In genomic region chr2:158133050-158133449, GRCm38 (mm10) we compare ENCODE assay signal across 12 mouse cellular contexts. TPM values are rescaled to one million over a fixed set of nuclear protein-coding genes. Genes with fewer than 3 reads are reported as not detected.
DNase-seq lines count a peak whose midpoint lies in the region; ATAC-seq lines count a peak whose summit lies in the region.
"Had no signal": no experiment of that assay in that cellular context is flagged by ENCODE, and none has a peak within 500 bp of the region (broad histone marks: within the 10 kb centered on the region; RNA-seq: fewer than 3 reads in every experiment).

No protein-coding gene starts in this region.

- no peak overlapping the region for H3K4me2 ChIP-seq in heart, embryonic 13.5 days
- no peak overlapping the region for H3K4me2 ChIP-seq in forebrain, embryonic 16.5 days (ENCODE audit: low read length)
- H3K4me2 ChIP-seq: heart, embryonic 15.5 days; limb, embryonic 12.5 days; midbrain, embryonic 11.5 days had no signal

- ATAC-seq in heart, embryonic 13.5 days (ENCODE audit: extremely low read depth, insufficient number of reproducible peaks, low FRiP score, low TSS enrichment), result no peak
- peak; percentile 91 for ATAC-seq in neutrophil, adult 5-6 weeks (ENCODE audit: extremely low read depth, insufficient number of reproducible peaks, low FRiP score, poor library complexity, severe bottlenecking)
- no peak for ATAC-seq in forebrain, embryonic 16.5 days
- ATAC-seq: intestine, embryonic 16.5 days had no signal

- WGBS in heart, embryonic 13.5 days, result 73% methylated on average over 6 of the region's 6 CpGs
- 65% methylated on average over 6 of the region's 6 CpGs for WGBS in limb, embryonic 10.5 days
- 84% methylated on average over 6 of the region's 6 CpGs for WGBS in forebrain, embryonic 16.5 days

- no peak for DNase-seq in heart, postnatal 10 days
- DNase-seq in spleen, postnatal 36 days (ENCODE audit: low spot score in 2 of 2), result peak; percentile 79
- DNase-seq in spleen, postnatal 14 days (ENCODE audit: low spot score in 2 of 2), result no peak
- peak; percentile 43 for DNase-seq in induced T-regulatory cell, adult 2 months (ENCODE audit: low read depth)
- no peak for DNase-seq in limb, embryonic 10.5 days (ENCODE audit: low spot score)

- 0 out of 2 replicates have a peak overlapping the region, but pooled peaks have one; percentile 6 for H3K27ac ChIP-seq in heart, embryonic 13.5 days (replicated peaks)
- no peak overlapping the region for H3K27ac ChIP-seq in limb, embryonic 10.5 days
- H3K27ac ChIP-seq in forebrain, embryonic 16.5 days (ENCODE audit: low read length), result no peak overlapping the region
- H3K27ac ChIP-seq: heart, embryonic 15.5 days; limb, embryonic 12.5 days had no signal

- intact Hi-C loops in heart, postnatal 10 days (cut with DNase I), result no loop called here

- H3K27me3 ChIP-seq in heart, embryonic 13.5 days (replicated peaks), result no peaks in the 10 kb centered on the region
- H3K27me3 ChIP-seq in limb, embryonic 10.5 days (ENCODE audit: low read depth, poor library complexity, severe bottlenecking), result no peaks in the 10 kb centered on the region
- H3K27me3 ChIP-seq in forebrain, embryonic 16.5 days (replicated peaks; ENCODE audit: control insufficient read depth, insufficient read depth, low read length), result no peaks in the 10 kb centered on the region
- H3K27me3 ChIP-seq: heart, embryonic 15.5 days; limb, embryonic 12.5 days had no signal

- no peak overlapping the region for H3K9ac ChIP-seq in heart, embryonic 13.5 days
- H3K9ac ChIP-seq in forebrain, embryonic 16.5 days (replicated peaks; ENCODE audit: low read depth, low read length), result no peak overlapping the region
- H3K9ac ChIP-seq: heart, embryonic 15.5 days; limb, embryonic 12.5 days had no signal

- H3K9me3 ChIP-seq in heart, embryonic 13.5 days, result no peaks in the 10 kb centered on the region
- H3K9me3 ChIP-seq in limb, embryonic 10.5 days (replicated peaks), result no peaks in the 10 kb centered on the region
- H3K9me3 ChIP-seq in forebrain, embryonic 16.5 days (ENCODE audit: control insufficient read depth, low read length), result no peaks in the 10 kb centered on the region
- H3K9me3 ChIP-seq: heart, embryonic 15.5 days; limb, embryonic 12.5 days had no signal

- H3K4me3 ChIP-seq in heart, embryonic 13.5 days, result no peak overlapping the region
- no peak overlapping the region for H3K4me3 ChIP-seq in limb, embryonic 10.5 days
- no peak overlapping the region for H3K4me3 ChIP-seq in forebrain, embryonic 16.5 days (replicated peaks; ENCODE audit: low read length)
- H3K4me3 ChIP-seq: heart, embryonic 15.5 days; limb, embryonic 12.5 days had no signal

- H3K4me1 ChIP-seq in heart, embryonic 13.5 days, result peaks cover 74% of the 10 kb centered on the region
- H3K4me1 ChIP-seq in limb, embryonic 10.5 days, result peaks cover 35% of the 10 kb centered on the region
- peaks cover 7% of the 10 kb centered on the region; the same call in 1 of the 2 replicates for H3K4me1 ChIP-seq in forebrain, embryonic 16.5 days (replicated peaks; ENCODE audit: control insufficient read depth, insufficient read depth, low read length)

- H3K36me3 ChIP-seq in heart, embryonic 13.5 days, result peaks cover 100% of the 10 kb centered on the region
- H3K36me3 ChIP-seq in limb, embryonic 10.5 days, result no peaks in the 10 kb centered on the region
- no peaks in the 10 kb centered on the region for H3K36me3 ChIP-seq in forebrain, embryonic 16.5 days (ENCODE audit: control insufficient read depth, insufficient read depth)
- H3K36me3 ChIP-seq: limb, embryonic 12.5 days had no signal

RNA-seq across cellular contexts. Expression of gene Tgm2, which starts 13.2 kb away (rescaled TPM):
- polyA plus RNA-seq in heart, embryonic 13.5 days (2015; fragmentation: Nextera tagmentation; extraction: Ambion mirVana), result 218 and 237 TPM in 2 replicates
- 100 to 1,000 TPM; 162 to 208 TPM for total RNA-seq in heart, postnatal 10 days (2021)
- total RNA-seq in neutrophil, adult 5-6 weeks (2017), result 16.6 and 20.3 TPM in 2 replicates
- polyA plus RNA-seq in limb, embryonic 10.5 days (2016; fragmentation: Nextera tagmentation; extraction: Ambion mirVana), result 3.7 and 5.5 TPM in 2 replicates
- 5.0 and 7.5 TPM in 2 replicates for polyA plus RNA-seq in forebrain, embryonic 16.5 days (2015; fragmentation: Nextera tagmentation; extraction: Ambion mirVana)

Comparison
In these comparisons a context has a peak if more than half of its experiments do, and no peak if none do; other contexts are left out.
1. DNase-seq: peak in spleen, postnatal 36 days (2 of 2) and induced T-regulatory cell, adult 2 months (single experiment); none in heart, postnatal 10 days (0 of 2), spleen, postnatal 14 days (0 of 2) and limb, embryonic 10.5 days (single experiment).
2. RNA of gene Tgm2, which starts 13.2 kb away (polyA plus RNA-seq): 218 to 237 TPM in heart, embryonic 13.5 days; 5.0 to 7.5 TPM in forebrain, embryonic 16.5 days and 3.7 to 5.5 TPM in limb, embryonic 10.5 days; every median in the first group is over 10 times any median in the second.